Mouse (Mus musculus): Measurements from ENCODE around the gene Ankrd11.

Gene Ankrd11

GRCm38 (mm10) chr8:123014429-123014828 is 27.6 kb downstream of the Ankrd11 start:
- no peak for ATAC-seq (ENCODE audit: insufficient number of reproducible peaks, low FRiP score, low TSS enrichment)

- no peak for ATAC-seq (ENCODE audit: insufficient number of reproducible peaks, low FRiP score, low TSS enrichment)
Measured at GRCm38 (mm10) chr8:123011321-123011720, 30.8 kb downstream of the Ankrd11 start.

GRCm38 (mm10) chr8:123005805-123006204 is 36.3 kb downstream of the Ankrd11 start:
- no peak for ATAC-seq (ENCODE audit: insufficient number of reproducible peaks, low FRiP score, low TSS enrichment)

- ATAC-seq (ENCODE audit: insufficient number of reproducible peaks, low FRiP score, low TSS enrichment) = no peak
Measured at GRCm38 (mm10) chr8:123005328-123005727, 36.7 kb downstream of the Ankrd11 start.

- ATAC-seq (ENCODE audit: insufficient number of reproducible peaks, low FRiP score, low TSS enrichment) = no peak
Measured at GRCm38 (mm10) chr8:123004033-123004922, 37.8 kb downstream of the Ankrd11 start.

GRCm38 (mm10) chr8:123000311-123000710 is 41.8 kb downstream of the Ankrd11 start:
- no peak for ATAC-seq (ENCODE audit: insufficient number of reproducible peaks, low FRiP score, low TSS enrichment)

GRCm38 (mm10) chr8:122997963-122998362 is 44.1 kb downstream of the Ankrd11 start:
- ATAC-seq (ENCODE audit: insufficient number of reproducible peaks, low FRiP score, low TSS enrichment) = no peak

- ATAC-seq (ENCODE audit: insufficient number of reproducible peaks, low FRiP score, low TSS enrichment) = no peak
Measured at GRCm38 (mm10) chr8:122993740-122994139, 48.3 kb downstream of the Ankrd11 start.

GRCm38 (mm10) chr8:122993031-122993430 is 49.0 kb downstream of the Ankrd11 start:
- ATAC-seq (ENCODE audit: insufficient number of reproducible peaks, low FRiP score, low TSS enrichment) = no peak

GRCm38 (mm10) chr8:122992296-122992695 is 49.8 kb downstream of the Ankrd11 start:
- ATAC-seq (ENCODE audit: insufficient number of reproducible peaks, low FRiP score, low TSS enrichment) = no peak

- ATAC-seq (ENCODE audit: insufficient number of reproducible peaks, low FRiP score, low TSS enrichment) = no peak
Measured at GRCm38 (mm10) chr8:122991368-122991767, 50.7 kb downstream of the Ankrd11 start.

GRCm38 (mm10) chr8:122989976-122990375 is 52.1 kb downstream of the Ankrd11 start:
- ATAC-seq (ENCODE audit: insufficient number of reproducible peaks, low FRiP score, low TSS enrichment) = no peak

GRCm38 (mm10) chr8:122988955-122989354 is 53.1 kb downstream of the Ankrd11 start:
- no peak for ATAC-seq (ENCODE audit: insufficient number of reproducible peaks, low FRiP score, low TSS enrichment)

- no peak for ATAC-seq (ENCODE audit: insufficient number of reproducible peaks, low FRiP score, low TSS enrichment)
Measured at GRCm38 (mm10) chr8:122987255-122987654, 54.8 kb downstream of the Ankrd11 start.

- ATAC-seq (ENCODE audit: insufficient number of reproducible peaks, low FRiP score, low TSS enrichment) = no peak
Measured at GRCm38 (mm10) chr8:122986501-122987184, 55.4 kb downstream of the Ankrd11 start.

GRCm38 (mm10) chr8:122984175-122984574 is 57.9 kb downstream of the Ankrd11 start:
- no peak for ATAC-seq (ENCODE audit: insufficient number of reproducible peaks, low FRiP score, low TSS enrichment)

- ATAC-seq (ENCODE audit: insufficient number of reproducible peaks, low FRiP score, low TSS enrichment) = no peak
Measured at GRCm38 (mm10) chr8:122983178-122983942, 58.7 kb downstream of the Ankrd11 start.

- no peak for ATAC-seq (ENCODE audit: insufficient number of reproducible peaks, low FRiP score, low TSS enrichment)
Measured at GRCm38 (mm10) chr8:122981646-122982045, 60.4 kb downstream of the Ankrd11 start.

GRCm38 (mm10) chr8:122979865-122980509 is 62.1 kb downstream of the Ankrd11 start:
- ATAC-seq (ENCODE audit: insufficient number of reproducible peaks, low FRiP score, low TSS enrichment) = no peak

GRCm38 (mm10) chr8:122979424-122979823 is 62.7 kb downstream of the Ankrd11 start:
- no peak for ATAC-seq (ENCODE audit: insufficient number of reproducible peaks, low FRiP score, low TSS enrichment)
